Mouse (Mus musculus): ENCODE measurements around the gene Olfr725.

Gene Olfr725

GRCm38 (mm10) chr14:50040275-50040674 lies at the start of gene Olfr725:
Gene Olfr725, minus strand, starts transcription at chr14:50040375.
- DNase-seq: no peak

DNA sequence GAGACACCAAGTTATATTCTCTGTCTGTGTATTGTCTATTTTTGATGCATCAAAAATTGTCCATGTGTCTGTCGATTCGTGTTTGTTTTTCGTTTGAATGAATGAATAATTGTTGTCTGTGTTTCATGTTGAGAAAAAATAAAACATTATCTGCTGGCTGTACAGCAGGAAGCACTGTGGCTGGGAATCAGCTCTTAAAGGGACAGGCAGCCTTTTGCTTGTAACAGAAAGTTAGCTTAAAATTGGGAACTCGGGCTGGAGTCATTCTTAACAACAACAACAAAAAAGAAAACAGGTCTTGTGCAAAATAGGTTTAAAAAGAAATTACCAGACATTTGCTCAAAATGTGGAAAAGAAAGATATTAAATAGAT lies 22.5 kb upstream of the Olfr725 start:
- no peak for DNase-seq

- peak; percentile 49 for DNase-seq
Measured at GRCm38 (mm10) chr14:50061955-50062732, 22.0 kb upstream of the Olfr725 start.

DNA sequence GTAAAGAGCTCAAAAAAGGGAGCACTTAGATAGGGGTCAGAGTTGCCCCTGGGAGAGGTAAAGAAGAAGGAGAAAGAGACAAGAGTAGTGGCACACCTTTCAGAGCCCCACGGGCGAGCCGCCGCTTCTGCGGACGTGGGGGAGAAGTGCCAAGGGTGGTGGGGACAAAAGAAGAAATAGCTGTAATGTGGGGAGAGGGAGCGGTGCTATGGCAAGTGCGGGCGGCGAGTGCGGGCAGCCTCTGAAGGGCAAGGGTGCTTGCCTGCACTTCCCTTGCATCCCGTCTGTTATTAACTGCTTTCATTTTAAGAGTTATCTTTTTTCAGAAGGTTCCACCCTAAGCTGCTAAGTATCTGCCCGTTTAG lies 21.4 kb upstream of the Olfr725 start:
- peak; percentile 8 for DNase-seq

DNA sequence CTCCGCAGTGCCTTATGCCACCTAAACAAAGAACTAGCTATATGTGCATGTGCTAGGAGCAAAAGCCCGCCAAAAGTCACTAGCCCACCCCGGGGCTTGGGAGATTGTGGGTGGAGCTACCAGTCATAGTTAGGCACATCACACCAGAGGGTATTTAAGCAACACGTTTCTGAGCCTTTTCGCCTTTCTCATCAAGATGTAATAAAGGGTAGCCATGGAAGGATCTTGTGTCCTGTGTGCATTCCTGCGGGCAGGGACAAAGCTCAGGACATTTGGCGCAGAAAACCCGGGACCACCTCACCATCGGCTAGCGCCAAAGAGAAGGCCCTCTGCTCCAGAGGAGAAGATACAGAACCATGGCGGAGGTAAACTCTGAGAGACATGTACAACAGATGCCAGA lies 21.0 kb upstream of the Olfr725 start:
- DNase-seq: peak; percentile 2

- DNase-seq: no peak
Measured at GRCm38 (mm10) chr14:50032041-50032440, 8.1 kb downstream of the Olfr725 start.

- DNase-seq: no peak
Measured at GRCm38 (mm10) chr14:50031356-50031755, 8.8 kb downstream of the Olfr725 start.

DNA sequence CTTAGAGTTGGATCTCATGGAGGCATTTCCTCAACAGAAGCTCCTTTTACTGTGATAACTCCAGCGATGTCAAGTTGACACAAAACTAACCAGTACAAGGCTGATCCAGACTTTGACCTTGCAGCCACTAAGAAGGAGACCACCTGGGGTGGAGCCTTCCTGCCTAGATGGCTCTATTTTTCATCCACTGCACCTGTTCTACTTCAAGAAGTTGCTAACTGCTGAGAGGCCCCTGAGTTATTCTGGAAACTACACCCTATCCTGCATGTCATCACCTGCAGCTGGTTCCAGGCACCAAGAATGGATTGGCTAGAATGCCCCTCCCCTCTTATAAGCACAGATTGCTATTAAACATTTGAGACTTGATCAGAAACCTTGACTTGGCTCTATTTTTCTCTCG lies 13.8 kb downstream of the Olfr725 start:
- DNase-seq: no peak
